Mouse (Mus musculus): ENCODE measurements around the gene Pdss2. TPM values are rescaled to one million over a fixed set of nuclear protein-coding genes. Genes with fewer than 3 reads are reported as not detected.

Gene Pdss2
- total RNA-seq, 2 experiments from 2014 or later, result 16.9 to 17.2 TPM

- intact Hi-C loops (cut with DNase I), result no loop called here
- TF ChIP-seq CTCF (IDR thresholded peaks at IDR 0.05), result no peak
- Histone ChIP-seq H3K4me3 (no peak overlapping the region), H3K27ac (no peak overlapping the region)
- no peak for DNase-seq (ENCODE audit: extremely low spot score in 1 of 2, low spot score in 2 of 2)
These were observed 241.5 kb downstream of the Pdss2 start for GRCm38 (mm10) chr10:43462821-43463220.

DNA sequence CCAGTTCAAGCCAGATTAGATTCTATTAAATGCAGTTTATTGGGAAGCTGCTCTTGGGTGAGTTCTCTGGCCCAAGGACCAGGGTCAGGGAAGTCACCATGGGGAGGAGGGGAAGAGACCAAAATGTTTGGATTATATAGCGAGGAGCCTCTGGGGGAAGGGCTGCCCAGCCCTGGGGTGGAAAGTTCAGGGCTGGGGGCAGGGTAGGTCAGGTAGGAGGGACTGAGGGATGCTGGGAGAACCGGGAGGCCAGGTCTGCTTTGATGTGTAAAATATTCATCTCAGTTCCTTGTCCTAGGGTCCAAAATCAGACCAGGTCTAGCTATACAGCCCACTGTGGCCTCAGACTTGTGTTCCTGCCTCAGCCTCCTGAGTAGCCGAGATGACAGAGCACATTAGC, 241.9 kb downstream of the Pdss2 start:
- TF ChIP-seq CTCF (IDR thresholded peaks at IDR 0.05), result no peak
- Histone ChIP-seq H3K27ac (no peak overlapping the region), H3K4me3 (no peak overlapping the region)
- no peak for DNase-seq (ENCODE audit: extremely low spot score in 1 of 2, low spot score in 2 of 2)
- intact Hi-C loops (cut with DNase I), result no loop called here

DNA sequence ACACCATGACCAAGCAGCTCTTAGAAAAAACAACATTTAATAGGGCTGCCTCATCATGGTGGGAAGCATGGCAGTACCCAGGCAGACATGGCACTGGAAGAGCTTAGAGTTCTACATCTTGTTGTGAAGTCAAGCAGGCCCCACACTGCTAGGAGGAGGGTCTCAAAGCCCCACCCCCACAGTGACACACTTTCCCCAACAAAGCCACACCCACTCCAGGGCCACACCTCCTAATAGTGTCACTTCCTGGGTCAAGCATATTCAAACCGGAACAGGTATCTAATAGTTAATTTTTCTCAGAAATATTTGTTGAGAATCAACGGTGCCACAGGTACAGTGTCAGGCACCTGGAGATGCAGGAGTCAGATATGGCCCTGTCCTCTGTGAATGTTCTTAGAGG, 244.9 kb downstream of the Pdss2 start:
- intact Hi-C loops (cut with DNase I), result no loop called here
- Histone ChIP-seq H3K4me3 (no peak overlapping the region), H3K27ac (no peak overlapping the region)
- DNase-seq (ENCODE audit: extremely low spot score in 1 of 2, low spot score in 2 of 2), result no peak
- no peak for TF ChIP-seq CTCF (IDR thresholded peaks at IDR 0.05)

DNA sequence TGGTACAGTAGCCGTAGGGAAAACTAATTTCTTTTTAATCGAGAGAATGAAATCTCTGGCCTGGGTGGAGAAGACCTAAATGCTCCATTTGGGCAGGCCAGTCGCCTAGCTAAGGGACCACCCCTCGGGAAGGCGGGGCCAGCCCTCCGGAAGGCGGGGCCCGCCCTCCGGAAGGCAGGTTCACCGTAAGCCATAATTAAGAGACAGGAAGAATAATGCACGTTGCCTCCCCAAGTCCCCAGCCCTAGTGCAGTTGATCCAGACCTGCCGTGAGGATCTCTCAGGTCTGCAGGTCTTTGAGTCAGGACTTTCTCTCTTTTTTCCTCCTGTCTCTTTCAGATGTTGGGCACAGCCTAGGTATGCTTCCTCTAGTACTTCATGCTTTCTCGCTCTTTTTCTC, 246.4 kb downstream of the Pdss2 start:
- H3K27ac ChIP-seq, result no peak overlapping the region
- H3K4me3 ChIP-seq, result no peak overlapping the region
- intact Hi-C loops (cut with DNase I), result no loop called here
- TF ChIP-seq CTCF (IDR thresholded peaks at IDR 0.05), result no peak
- DNase-seq (ENCODE audit: extremely low spot score in 1 of 2, low spot score in 2 of 2), result no peak

- H3K4me3 ChIP-seq, result no peak overlapping the region
- no peak overlapping the region for H3K27ac ChIP-seq
- no peak for DNase-seq (ENCODE audit: extremely low spot score in 1 of 2, low spot score in 2 of 2)
- no peak for TF ChIP-seq CTCF (IDR thresholded peaks at IDR 0.05)
- intact Hi-C loops (cut with DNase I), result no loop called here
These were observed 247.0 kb downstream of the Pdss2 start for GRCm38 (mm10) chr10:43468293-43468692.

GRCm38 (mm10) chr10:43475376-43475775, 254.1 kb downstream of the Pdss2 start:
- intact Hi-C loops (cut with DNase I), result no loop called here

DNA sequence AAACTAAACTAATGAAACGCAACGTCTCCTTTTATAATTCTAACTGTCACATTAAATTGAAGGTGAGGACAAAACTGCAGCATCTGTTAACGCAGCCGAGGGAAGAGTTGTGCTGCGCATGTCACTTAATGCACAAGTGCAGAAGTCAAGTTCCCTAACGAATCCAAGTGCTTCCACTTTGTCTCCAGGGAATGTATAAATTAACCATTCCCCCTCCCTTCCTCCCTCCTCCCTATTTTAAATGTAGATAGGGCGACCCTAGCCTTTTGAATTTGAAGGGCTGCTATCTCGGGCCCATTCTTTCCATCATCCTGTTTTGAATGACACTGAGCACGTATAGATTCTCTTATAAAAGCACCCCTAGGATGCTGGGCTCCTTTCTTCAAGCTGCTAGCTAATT, 256.2 kb downstream of the Pdss2 start:
- intact Hi-C loops (cut with DNase I), result no loop called here
- TF ChIP-seq CTCF (IDR thresholded peaks at IDR 0.05), result no peak
- H3K4me3 ChIP-seq, result peak overlapping the region; percentile 76
- no peak overlapping the region for H3K27ac ChIP-seq
- no peak for DNase-seq (ENCODE audit: extremely low spot score in 1 of 2, low spot score in 2 of 2)

More at GRCm38 (mm10) chr10:43475376-43475775, 254.1 kb downstream of the Pdss2 start:
- DNase-seq (ENCODE audit: extremely low spot score in 1 of 2, low spot score in 2 of 2), result peak; percentile 20 to 24
- TF ChIP-seq CTCF (IDR thresholded peaks at IDR 0.05), result peak; percentile 52
- H3K27ac ChIP-seq, result no peak overlapping the region
- no peak overlapping the region for H3K4me3 ChIP-seq

GRCm38 (mm10) chr10:43477865-43478681, 256.8 kb downstream of the Pdss2 start:
- DNase-seq (ENCODE audit: extremely low spot score in 1 of 2, low spot score in 2 of 2), result peak; percentile 23 to 38
- TF ChIP-seq CTCF (IDR thresholded peaks at IDR 0.05), result no peak
- Histone ChIP-seq H3K27ac (peak overlapping the region; percentile 6; the same call in 1 of the 2 replicates), H3K4me3 (peak overlapping the region; percentile 76)
- intact Hi-C loops (cut with DNase I), result loop anchor here (2.0 kb wide), 2 partner anchors 63 to 257 kb away; partner anchors contain the start of genes 1700021F05Rik and Pdss2

- intact Hi-C loops (cut with DNase I), result loop anchor here (2.0 kb wide), 2 partner anchors 62 to 258 kb away; partner anchors contain the start of genes 1700021F05Rik and Pdss2
- peak within 1 kb of the TSS; percentile 76 for H3K4me3 ChIP-seq
- DNase-seq (ENCODE audit: extremely low spot score in 1 of 2, low spot score in 2 of 2), result peak; percentile 56 to 58
- peak within 1 kb of the TSS; percentile 87 for H3K27ac ChIP-seq
- no peak; the same call in 1 of the 2 replicates for TF ChIP-seq CTCF (IDR thresholded peaks at IDR 0.05)
These were observed 257.6 kb downstream of the Pdss2 start, which contains the start of gene Bend3 for GRCm38 (mm10) chr10:43478751-43479435. Gene Bend3 (plus strand): TSS chr10:43478831.

DNA sequence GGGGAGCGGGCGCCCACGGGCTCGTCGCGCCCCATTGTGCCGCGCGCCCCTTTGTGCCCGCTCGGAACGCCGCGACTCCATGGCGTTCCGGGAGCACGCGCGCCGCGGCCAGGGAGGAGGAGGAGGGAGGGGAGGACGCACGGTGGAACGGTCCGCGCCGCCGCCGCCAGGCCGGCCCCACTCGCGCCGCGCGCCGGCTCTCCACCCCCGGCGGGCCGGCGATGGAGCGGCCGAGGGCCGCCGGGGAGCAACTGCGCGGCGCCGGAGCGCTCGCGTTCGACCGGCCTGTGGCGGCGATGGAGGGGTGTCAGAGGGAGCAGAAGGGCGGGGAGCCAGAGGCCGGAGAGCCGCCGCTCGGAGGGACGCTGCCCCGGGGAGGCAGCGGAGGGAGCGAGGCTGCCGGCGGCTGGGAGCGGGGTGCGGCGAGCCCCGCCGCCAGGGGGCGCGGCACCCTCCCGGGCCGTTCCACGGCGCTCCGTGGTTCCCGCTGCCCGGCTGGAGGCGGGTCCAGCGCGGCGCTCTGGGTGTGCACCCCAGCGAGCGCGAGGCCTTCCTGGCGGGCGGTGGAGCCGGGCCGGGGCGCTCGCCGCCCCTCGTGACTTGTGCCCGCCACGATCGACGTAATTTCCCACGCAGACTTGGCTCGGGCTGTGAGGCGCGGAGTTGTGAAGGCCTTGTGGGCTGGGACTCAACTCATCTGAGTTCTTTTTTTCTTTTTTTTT, 258.3 kb downstream of the Pdss2 start:
- DNase-seq (ENCODE audit: extremely low spot score in 1 of 2, low spot score in 2 of 2), result peak; percentile 82 to 83
- H3K4me3 ChIP-seq, result peak overlapping the region; percentile 76
- peak; percentile 82 for TF ChIP-seq CTCF (IDR thresholded peaks at IDR 0.05)
- H3K27ac ChIP-seq, result peak overlapping the region; percentile 87
- intact Hi-C loops (cut with DNase I), result loop anchor here (2.0 kb wide), 2 partner anchors 61 to 259 kb away; partner anchors contain the start of genes 1700021F05Rik and Pdss2

DNA sequence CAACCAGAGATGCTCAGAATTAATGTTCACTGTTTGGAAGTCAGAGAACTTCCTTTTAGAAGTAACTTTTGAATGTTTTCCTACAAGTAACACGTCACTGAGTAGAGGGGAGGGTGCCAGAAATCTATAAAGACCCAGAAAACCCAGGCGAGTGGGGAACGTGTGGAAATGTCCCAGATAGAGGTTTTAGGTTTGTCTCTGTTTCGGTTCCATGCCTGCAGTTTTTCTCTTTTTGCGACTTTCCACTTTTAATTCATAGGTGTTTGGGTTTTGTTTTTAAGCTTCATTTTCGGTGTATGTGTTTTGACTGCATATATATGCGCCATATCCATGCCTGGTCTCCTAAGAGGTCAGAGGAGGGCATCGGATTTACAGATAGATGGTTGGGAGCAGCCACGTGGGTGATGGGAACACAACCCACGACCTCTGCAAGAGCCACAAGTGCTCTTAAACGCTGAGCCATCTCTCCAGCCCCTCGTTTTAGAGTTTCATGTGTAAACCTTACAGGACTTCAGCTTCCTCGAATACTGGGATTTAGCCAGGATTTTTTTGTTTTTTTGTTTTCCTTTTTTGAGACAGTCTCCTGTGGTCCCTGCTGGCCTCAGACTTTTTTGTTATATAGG, 259.1 kb downstream of the Pdss2 start:
- H3K4me3 ChIP-seq, result peak overlapping the region; percentile 76
- H3K27ac ChIP-seq, result peak overlapping the region; percentile 69
- intact Hi-C loops (cut with DNase I), result no loop called here
- DNase-seq (ENCODE audit: extremely low spot score in 1 of 2, low spot score in 2 of 2), result no peak
- TF ChIP-seq CTCF (IDR thresholded peaks at IDR 0.05), result no peak
